ENCODE assay signal across 31 mouse cellular contexts in the genomic region with DNA sequence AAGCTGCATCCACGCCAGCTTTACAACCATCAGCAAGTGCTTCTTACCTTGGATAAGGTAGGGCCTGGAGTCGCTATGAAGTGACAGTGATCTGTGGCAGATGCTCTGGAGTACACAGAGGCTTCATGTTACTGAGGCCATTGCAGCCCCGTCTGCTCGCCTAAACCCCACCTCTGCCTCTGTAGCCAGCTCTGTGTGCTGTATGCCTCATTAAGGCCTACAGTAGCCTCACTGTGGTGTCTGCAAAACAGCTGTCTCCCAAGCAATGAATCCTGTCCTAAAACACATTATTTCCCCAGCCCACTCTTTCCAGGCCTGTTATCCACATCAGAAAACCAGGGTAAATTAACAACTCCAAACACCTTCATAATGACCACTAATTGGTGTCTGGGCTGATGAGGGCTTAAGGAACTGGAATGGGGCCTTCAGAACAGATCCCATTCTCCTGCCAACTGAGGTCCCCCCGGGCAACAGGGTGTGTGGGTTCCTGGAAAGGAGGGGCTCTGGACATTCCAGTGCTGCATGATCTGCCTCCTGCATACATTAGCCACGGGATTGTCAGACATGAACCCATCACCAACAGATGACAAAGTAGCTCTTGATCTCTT.
DNase-seq lines count a peak whose midpoint lies in the region; ATAC-seq and TF ChIP-seq lines count a peak whose summit lies in the region.
"Had no signal": no experiment of that assay in that cellular context is flagged by ENCODE, and none has a peak within 500 bp of the region (broad histone marks: within the 10 kb centered on the region; RNA-seq: fewer than 3 reads in every experiment).

No protein-coding gene starts in this region.

- peak; percentile 29; the same call in 1 of the 2 replicates for ATAC-seq in forebrain, embryonic 15.5 days (replicated peaks)
- peak; percentile 86 for ATAC-seq in limb, embryonic 13.5 days (ENCODE audit: low FRiP score, low read depth)
- ATAC-seq in neural tube, embryonic 15.5 days (ENCODE audit: low FRiP score), result no peak
- ATAC-seq in hindbrain, embryonic 12.5 days (ENCODE audit: low FRiP score), result no peak
- ATAC-seq in stomach, postnatal 0 days (ENCODE audit: low FRiP score, low TSS enrichment), result no peak
- ATAC-seq: activated CD4-positive, CD25-positive, alpha-beta regulatory T cell, adult 4 months; CD4-positive, CD25-positive, alpha-beta regulatory T cell, adult 4 months; intestine, postnatal 0 days had no signal

- WGBS in forebrain, embryonic 15.5 days, result 49% methylated on average over 6 of the region's 6 CpGs
- 32% methylated on average over 6 of the region's 6 CpGs for WGBS in limb, embryonic 13.5 days
- 73% methylated on average over 6 of the region's 6 CpGs for WGBS in neural tube, embryonic 15.5 days
- WGBS in hindbrain, embryonic 12.5 days, result 85% methylated on average over 6 of the region's 6 CpGs
- 63% methylated on average over 6 of the region's 6 CpGs for WGBS in stomach, postnatal 0 days

- TF ChIP-seq CTCF in brain, embryonic 14.5 days (IDR thresholded peaks at IDR 0.05; ENCODE audit: borderline replicate concordance, extremely low read depth, insufficient read depth, insufficient read length), result no peak
- TF ChIP-seq CTCF in stomach, postnatal 0 days (IDR thresholded peaks at IDR 0.05; ENCODE audit: low read depth), result no peak

- H3K9ac ChIP-seq in forebrain, embryonic 15.5 days (replicated peaks), result no peak overlapping the region
- no peak overlapping the region for H3K9ac ChIP-seq in limb, embryonic 13.5 days
- no peak overlapping the region for H3K9ac ChIP-seq in neural tube, embryonic 15.5 days (replicated peaks)
- H3K9ac ChIP-seq in hindbrain, embryonic 12.5 days, result no peak overlapping the region
- H3K9ac ChIP-seq in stomach, postnatal 0 days (ENCODE audit: low read length), result no peak overlapping the region
- H3K9ac ChIP-seq: hindbrain, embryonic 13.5 days; kidney, embryonic 15.5 days; liver, embryonic 15.5 days; lung, embryonic 14.5 days; neural tube, embryonic 12.5 days had no signal

- H3K4me1 ChIP-seq in forebrain, embryonic 15.5 days, result no peaks in the 10 kb centered on the region
- H3K4me1 ChIP-seq in limb, embryonic 13.5 days, result peaks cover 16% of the 10 kb centered on the region
- H3K4me1 ChIP-seq in neural tube, embryonic 15.5 days, result no peaks in the 10 kb centered on the region
- H3K4me1 ChIP-seq in hindbrain, embryonic 12.5 days, result no peaks in the 10 kb centered on the region
- no peaks in the 10 kb centered on the region for H3K4me1 ChIP-seq in stomach, postnatal 0 days (replicated peaks; ENCODE audit: control insufficient read depth, insufficient read depth)
- H3K4me1 ChIP-seq: hindbrain, embryonic 13.5 days; kidney, embryonic 15.5 days; liver, embryonic 15.5 days; neural tube, embryonic 12.5 days had no signal

- H3K27ac ChIP-seq in forebrain, embryonic 15.5 days (replicated peaks), result no peak overlapping the region
- H3K27ac ChIP-seq in limb, embryonic 13.5 days, result no peak overlapping the region
- H3K27ac ChIP-seq in neural tube, embryonic 15.5 days (replicated peaks), result no peak overlapping the region
- no peak overlapping the region for H3K27ac ChIP-seq in hindbrain, embryonic 12.5 days
- H3K27ac ChIP-seq in stomach, postnatal 0 days (replicated peaks), result no peak overlapping the region
- H3K27ac ChIP-seq: gastrocnemius, adult 2 months; hindbrain, embryonic 13.5 days; kidney, embryonic 15.5 days; layer of hippocampus, adult 2 months; liver, embryonic 15.5 days; neural tube, embryonic 12.5 days had no signal

- H3K9me3 ChIP-seq in forebrain, embryonic 15.5 days, result no peaks in the 10 kb centered on the region
- no peaks in the 10 kb centered on the region for H3K9me3 ChIP-seq in limb, embryonic 13.5 days
- H3K9me3 ChIP-seq in neural tube, embryonic 15.5 days (replicated peaks), result no peaks in the 10 kb centered on the region
- H3K9me3 ChIP-seq in hindbrain, embryonic 12.5 days (replicated peaks), result no peaks in the 10 kb centered on the region
- H3K9me3 ChIP-seq in stomach, postnatal 0 days (ENCODE audit: control insufficient read depth, low read length), result no peaks in the 10 kb centered on the region
- H3K9me3 ChIP-seq: hindbrain, embryonic 13.5 days; kidney, embryonic 15.5 days; liver, embryonic 15.5 days; neural tube, embryonic 12.5 days had no signal

- H3K36me3 ChIP-seq in forebrain, embryonic 15.5 days, result no peaks in the 10 kb centered on the region
- H3K36me3 ChIP-seq in limb, embryonic 13.5 days, result no peaks in the 10 kb centered on the region
- H3K36me3 ChIP-seq in neural tube, embryonic 15.5 days, result no peaks in the 10 kb centered on the region
- H3K36me3 ChIP-seq in hindbrain, embryonic 12.5 days, result no peaks in the 10 kb centered on the region
- H3K36me3 ChIP-seq in stomach, postnatal 0 days (ENCODE audit: control insufficient read depth, insufficient read depth, low read length), result no peaks in the 10 kb centered on the region
- H3K36me3 ChIP-seq: hindbrain, embryonic 13.5 days; kidney, embryonic 15.5 days; liver, embryonic 15.5 days; neural tube, embryonic 12.5 days had no signal

- no peaks in the 10 kb centered on the region for H3K27me3 ChIP-seq in forebrain, embryonic 15.5 days
- no peaks in the 10 kb centered on the region for H3K27me3 ChIP-seq in limb, embryonic 13.5 days
- no peaks in the 10 kb centered on the region for H3K27me3 ChIP-seq in neural tube, embryonic 15.5 days (replicated peaks)
- H3K27me3 ChIP-seq in hindbrain, embryonic 12.5 days, result no peaks in the 10 kb centered on the region
- no peaks in the 10 kb centered on the region for H3K27me3 ChIP-seq in stomach, postnatal 0 days (ENCODE audit: control insufficient read depth, insufficient read depth, low read length)
- H3K27me3 ChIP-seq: hindbrain, embryonic 13.5 days; kidney, embryonic 15.5 days; liver, embryonic 15.5 days; neural tube, embryonic 12.5 days had no signal

- TF ChIP-seq EP300 in stomach, postnatal 0 days (optimal IDR thresholded peaks at IDR 0.05), result no peak

- TF ChIP-seq POLR2A in brain, embryonic 14.5 days (IDR thresholded peaks at IDR 0.05; ENCODE audit: borderline replicate concordance, extremely low read depth, insufficient read depth, insufficient read length, poor library complexity, severe bottlenecking), result no peak

- DNase-seq in MN1 (ENCODE audit: low spot score), result peak; percentile 16
- DNase-seq in brain, embryonic 14.5 days (ENCODE audit: low read depth), result peak; percentile 67
- no peak for DNase-seq in kidney, adult 18-20 months
- DNase-seq in stomach, postnatal 0 days (ENCODE audit: low spot score), result no peak
- DNase-seq: adrenal gland, adult 8-10 months; cerebellum, adult 11 months; cerebellum, adult 9-11 months; gastrocnemius, adult 2 months; gastrocnemius, postnatal 36 days; heart, adult 18-20 months; heart, postnatal 36 days; kidney, postnatal 36 days; layer of hippocampus, postnatal 36 days; lung, embryonic 14.5 days; lung, postnatal 14 days; right cerebral cortex, postnatal 14 days had no signal

- H3K4me3 ChIP-seq in forebrain, embryonic 15.5 days, result no peak overlapping the region
- no peak overlapping the region for H3K4me3 ChIP-seq in limb, embryonic 13.5 days
- no peak overlapping the region for H3K4me3 ChIP-seq in neural tube, embryonic 15.5 days (replicated peaks)
- H3K4me3 ChIP-seq in hindbrain, embryonic 12.5 days, result no peak overlapping the region
- no peak overlapping the region for H3K4me3 ChIP-seq in stomach, postnatal 0 days (ENCODE audit: low read depth, low read length)
- H3K4me3 ChIP-seq: gastrocnemius, adult 2 months; hindbrain, embryonic 13.5 days; kidney, embryonic 15.5 days; layer of hippocampus, adult 2 months; liver, embryonic 15.5 days; myocyte; neural tube, embryonic 12.5 days had no signal

- H3K4me2 ChIP-seq in forebrain, embryonic 15.5 days (replicated peaks), result no peak overlapping the region
- no peak overlapping the region for H3K4me2 ChIP-seq in limb, embryonic 13.5 days (replicated peaks)
- H3K4me2 ChIP-seq in neural tube, embryonic 15.5 days, result no peak overlapping the region
- no peak overlapping the region for H3K4me2 ChIP-seq in hindbrain, embryonic 12.5 days (replicated peaks)
- H3K4me2 ChIP-seq in stomach, postnatal 0 days (replicated peaks; ENCODE audit: low read depth), result no peak overlapping the region
- H3K4me2 ChIP-seq: heart, embryonic 11.5 days; hindbrain, embryonic 13.5 days; kidney, embryonic 15.5 days; liver, embryonic 15.5 days; lung, embryonic 14.5 days; midbrain, embryonic 11.5 days; neural tube, embryonic 12.5 days had no signal

Comparison
In these comparisons a context has a peak if more than half of its experiments do, and no peak if none do; other contexts are left out.
1. DNase-seq: peak in MN1 (single experiment) and brain, embryonic 14.5 days (single experiment); none in kidney, adult 18-20 months (single experiment) and stomach, postnatal 0 days (single experiment).
2. ATAC-seq: peak in forebrain, embryonic 15.5 days (single experiment) and limb, embryonic 13.5 days (single experiment); none in neural tube, embryonic 15.5 days (single experiment), hindbrain, embryonic 12.5 days (single experiment) and stomach, postnatal 0 days (single experiment).